Mouse (Mus musculus) megakaryocyte, embryonic 14.5 days (primary cell): ENCODE results near the gene Coq8a.

ENCODE experiments used
- FLI1 ChIP-seq: IDR thresholded peaks from 2 replicates; pipeline ENCODE4 v1.6.1; 2012; ENCODE audit warnings: low read length, inconsistent platforms, mixed read lengths
- GATA1 ChIP-seq: IDR thresholded peaks from 3 replicates; pipeline ENCODE4 v1.6.1; 2012; ENCODE audit warnings: mixed read lengths, low read length, inconsistent platforms, borderline replicate concordance

- no peak for TF ChIP-seq FLI1
- TF ChIP-seq GATA1, result no peak
Observed at GRCm38 (mm10) chr1:180191651-180192220, 7.7 kb downstream of the Coq8a start.
